Mouse (Mus musculus) hindbrain, embryonic 13.5 days (tissue): ENCODE data around the gene Hmgn5. TPM values are rescaled to one million over a fixed set of nuclear protein-coding genes. Genes with fewer than 3 reads are reported as not detected.

Source experiments
- ATAC-seq: fragments of 200-750 bp; cut with Nextera tagmentation; 2 replicates; pipeline ENCODE4 v1.8.0; 2017; ENCODE audit warnings: moderate TSS enrichment; ENCODE audit not compliant: low FRiP score
- H3K27ac ChIP-seq: fragments of 300-500 bp; sonication (generic); 2 replicates; pipeline ENCODE4 v1.5.1; 2015; ENCODE audit warnings: inconsistent platforms, mild to moderate bottlenecking, moderate library complexity
- H3K27me3 ChIP-seq: fragments of 300-500 bp; sonication (generic); 2 replicates; pipeline ENCODE4 v1.6.1; 2015; ENCODE audit warnings: mild to moderate bottlenecking, inconsistent platforms
- H3K36me3 ChIP-seq: fragments of 300-500 bp; sonication (generic); 2 replicates; pipeline ENCODE4 v1.6.1; 2015; ENCODE audit warnings: mild to moderate bottlenecking, inconsistent platforms
- H3K4me1 ChIP-seq: fragments of 300-500 bp; sonication (generic); replicated peaks from 2 replicates; pipeline ENCODE4 v1.6.1; 2015; ENCODE audit warnings: inconsistent platforms
- H3K4me2 ChIP-seq: fragments of 300-500 bp; sonication (generic); 2 replicates; pipeline ENCODE4 v1.6.1; 2015; ENCODE audit warnings: inconsistent platforms, mild to moderate bottlenecking, moderate library complexity
- H3K4me3 ChIP-seq: fragments of 300-500 bp; sonication (generic); 2 replicates; pipeline ENCODE4 v1.5.1; 2015; ENCODE audit warnings: mild to moderate bottlenecking, inconsistent platforms
- H3K9ac ChIP-seq: fragments of 300-500 bp; sonication (generic); 2 replicates; pipeline ENCODE4 v1.6.1; 2015; ENCODE audit warnings: mild to moderate bottlenecking, inconsistent platforms
- H3K9me3 ChIP-seq: fragments of 300-500 bp; sonication (generic); 2 replicates; pipeline ENCODE4 v1.6.1; 2016; ENCODE audit warnings: inconsistent platforms
- WGBS: fragments of 180-500 bp; shearing (Covaris S2); methylation state at CpG from one replicate; pipeline ENCODE4 v1.1.7; 2015; 5-methylcytosine and 5-hydroxymethylcytosine counted together
- polyA plus RNA-seq: library from polyadenylated mRNA; unstranded; fragments of >200 nt; fragmentation: Nextera tagmentation; extraction: Ambion mirVana; gene quantifications from 2 replicates; pipeline ENCODE4 v1.2.1, GENCODE M21; 2015

The Hmgn5 gene
- 13.8 and 15.4 TPM in 2 replicates for polyA plus RNA-seq

DNA sequence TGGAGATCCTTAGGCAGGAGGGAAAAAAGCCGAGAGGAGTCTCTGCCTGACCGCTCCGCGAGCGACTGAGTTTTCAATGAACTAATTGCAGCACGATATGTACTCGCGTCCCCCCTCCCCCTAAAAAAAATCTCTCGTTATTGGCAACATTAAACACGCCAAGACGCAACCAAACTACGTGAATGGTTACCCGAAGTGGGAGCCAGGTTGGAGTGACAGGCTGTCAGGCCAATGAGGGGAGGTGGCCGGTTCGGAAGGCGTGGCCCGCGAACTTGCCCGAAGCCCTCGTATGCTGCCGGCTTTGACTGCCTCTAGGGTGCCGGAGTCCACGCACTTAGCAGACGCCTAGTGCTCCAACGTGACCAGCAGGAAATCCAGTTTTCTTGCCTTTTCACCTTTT, at the start of gene Hmgn5:
TSS of gene Hmgn5 (minus strand) at position 122 of the 400 bp plus-strand sequence.
- no peaks in the 10 kb centered on the region for H3K36me3 ChIP-seq
- H3K9me3 ChIP-seq, result no peaks in the 10 kb centered on the region
- peak; percentile 98 for ATAC-seq
- H3K4me3 ChIP-seq, result peak within 1 kb of the TSS; percentile 46
- H3K27ac ChIP-seq, result peak within 1 kb of the TSS; percentile 55
- H3K4me1 ChIP-seq, result no peaks in the 10 kb centered on the region
- 22% methylated on average over 25 of the region's 25 CpGs for WGBS
- H3K27me3 ChIP-seq, result no peaks in the 10 kb centered on the region
- H3K9ac ChIP-seq, result peak within 1 kb of the TSS; percentile 29
- H3K4me2 ChIP-seq, result peak within 1 kb of the TSS; percentile 61

DNA sequence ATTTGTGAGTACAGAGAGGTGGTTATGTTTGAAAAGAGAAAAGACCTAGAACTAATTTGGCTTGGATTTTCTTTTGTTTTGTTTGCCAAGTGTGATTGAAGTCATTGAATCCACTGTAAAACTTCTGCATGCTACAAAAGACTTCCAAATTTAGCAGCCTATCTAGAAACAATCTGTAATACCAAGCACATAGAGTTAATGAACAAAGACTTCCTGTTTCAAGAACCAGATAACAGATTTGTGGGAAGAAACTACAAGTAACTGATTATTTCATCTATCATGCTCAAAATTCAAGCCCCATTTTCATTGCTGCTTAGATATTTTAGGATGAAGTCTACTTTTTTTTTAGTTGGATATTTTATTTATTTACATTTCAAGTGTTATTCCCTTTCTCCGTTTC, 34.6 kb upstream of the Hmgn5 start:
- Histone ChIP-seq H3K4me2 (no peak overlapping the region), H3K9ac (no peak overlapping the region), H3K4me3 (no peak overlapping the region), H3K27me3 (no peaks in the 10 kb centered on the region), H3K4me1 (no peaks in the 10 kb centered on the region), H3K36me3 (no peaks in the 10 kb centered on the region), H3K9me3 (no peaks in the 10 kb centered on the region), H3K27ac (no peak overlapping the region)
- no peak for ATAC-seq
- 77% methylated on average over 1 of the region's 1 CpGs for WGBS

GRCm38 (mm10) chrX:109026224-109026623, 13.0 kb upstream of the Hmgn5 start:
- H3K9ac ChIP-seq, result no peak overlapping the region
- WGBS, result 60% methylated on average over 1 of the region's 1 CpGs
- no peak overlapping the region for H3K4me2 ChIP-seq
- no peaks in the 10 kb centered on the region for H3K4me1 ChIP-seq
- no peaks in the 10 kb centered on the region for H3K9me3 ChIP-seq
- H3K36me3 ChIP-seq, result no peaks in the 10 kb centered on the region
- H3K27ac ChIP-seq, result no peak overlapping the region
- no peak for ATAC-seq
- no peaks in the 10 kb centered on the region for H3K27me3 ChIP-seq
- no peak overlapping the region for H3K4me3 ChIP-seq

- H3K4me2 ChIP-seq, result no peak overlapping the region
- no peak for ATAC-seq
- no peaks in the 10 kb centered on the region for H3K9me3 ChIP-seq
- 55% methylated on average over 2 of the region's 2 CpGs for WGBS
- H3K4me1 ChIP-seq, result no peaks in the 10 kb centered on the region
- no peak overlapping the region for H3K9ac ChIP-seq
- no peaks in the 10 kb centered on the region for H3K27me3 ChIP-seq
- no peak overlapping the region for H3K27ac ChIP-seq
- no peak overlapping the region for H3K4me3 ChIP-seq
- no peaks in the 10 kb centered on the region for H3K36me3 ChIP-seq
Observed at GRCm38 (mm10) chrX:109020858-109021257, 7.7 kb upstream of the Hmgn5 start.

DNA sequence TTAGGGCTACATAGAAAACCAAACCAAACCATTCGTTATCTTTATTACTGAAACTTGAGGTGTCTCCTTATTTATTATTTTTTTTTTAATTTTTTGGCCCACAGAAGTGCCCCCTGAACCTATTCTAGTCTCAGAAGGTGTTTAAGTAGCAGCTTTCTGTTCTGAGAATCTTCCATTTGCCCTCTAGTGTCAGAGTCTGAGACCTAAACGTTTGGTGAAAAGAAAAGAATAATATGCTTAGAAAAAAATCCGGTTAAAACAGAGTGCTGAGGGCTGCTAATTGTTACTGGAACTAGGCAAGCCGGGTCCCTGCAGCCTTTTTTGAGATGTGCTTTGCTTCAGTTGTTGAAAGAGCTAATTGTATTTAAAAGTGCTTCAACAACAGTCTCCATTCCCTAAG, 962 bp upstream of the Hmgn5 start:
- peak overlapping the region; percentile 61 for H3K4me2 ChIP-seq
- H3K4me1 ChIP-seq, result no peaks in the 10 kb centered on the region
- H3K27me3 ChIP-seq, result no peaks in the 10 kb centered on the region
- H3K27ac ChIP-seq, result no peak overlapping the region
- H3K4me3 ChIP-seq, result peak overlapping the region; percentile 46
- 30% methylated on average over 4 of the region's 4 CpGs for WGBS
- ATAC-seq, result no peak
- no peak overlapping the region for H3K9ac ChIP-seq
- no peaks in the 10 kb centered on the region for H3K9me3 ChIP-seq
- no peaks in the 10 kb centered on the region for H3K36me3 ChIP-seq

GRCm38 (mm10) chrX:109013686-109014085, 482 bp upstream of the Hmgn5 start:
- ATAC-seq, result peak; percentile 89
- H3K27me3 ChIP-seq, result no peaks in the 10 kb centered on the region
- H3K9ac ChIP-seq, result peak overlapping the region; percentile 24
- no peaks in the 10 kb centered on the region for H3K9me3 ChIP-seq
- H3K4me3 ChIP-seq, result peak overlapping the region; percentile 46
- 9% methylated on average over 17 of the region's 17 CpGs for WGBS
- H3K27ac ChIP-seq, result no peak overlapping the region
- H3K4me1 ChIP-seq, result no peaks in the 10 kb centered on the region
- H3K4me2 ChIP-seq, result peak overlapping the region; percentile 61
- no peaks in the 10 kb centered on the region for H3K36me3 ChIP-seq

- 14% methylated on average over 23 of the region's 23 CpGs for WGBS
- Histone ChIP-seq H3K27me3 (no peaks in the 10 kb centered on the region), H3K4me2 (peak overlapping the region; percentile 61), H3K4me1 (no peaks in the 10 kb centered on the region), H3K9me3 (no peaks in the 10 kb centered on the region), H3K4me3 (peak overlapping the region; percentile 46), H3K36me3 (no peaks in the 10 kb centered on the region), H3K9ac (peak overlapping the region; percentile 29; the same call in 1 of the 2 replicates), H3K27ac (peak overlapping the region; percentile 55)
- peak; percentile 85 for ATAC-seq
Observed at GRCm38 (mm10) chrX:109012371-109013031, 703 bp downstream of the Hmgn5 start.

- ATAC-seq, result no peak
- Histone ChIP-seq H3K27me3 (no peaks in the 10 kb centered on the region), H3K4me3 (peak overlapping the region; percentile 46), H3K4me1 (no peaks in the 10 kb centered on the region), H3K4me2 (peak overlapping the region; percentile 61), H3K36me3 (no peaks in the 10 kb centered on the region), H3K9me3 (no peaks in the 10 kb centered on the region), H3K27ac (no peak overlapping the region), H3K9ac (peak overlapping the region; percentile 53)
- WGBS, result 24% methylated on average over 13 of the region's 13 CpGs
Observed at GRCm38 (mm10) chrX:109011611-109012185, 1.5 kb downstream of the Hmgn5 start.

GRCm38 (mm10) chrX:109001277-109001676, 11.9 kb downstream of the Hmgn5 start:
- H3K27me3 ChIP-seq, result no peaks in the 10 kb centered on the region
- H3K9ac ChIP-seq, result no peak overlapping the region
- no peaks in the 10 kb centered on the region for H3K4me1 ChIP-seq
- H3K9me3 ChIP-seq, result no peaks in the 10 kb centered on the region
- no peak overlapping the region for H3K4me2 ChIP-seq
- no peak overlapping the region for H3K27ac ChIP-seq
- ATAC-seq, result no peak
- no peaks in the 10 kb centered on the region for H3K36me3 ChIP-seq
- no peak overlapping the region for H3K4me3 ChIP-seq
- WGBS, result 72% methylated on average over 4 of the region's 4 CpGs

Other genes starting within 250 kb of the Hmgn5 start
- 3.5 and 4.5 TPM in 2 replicates for gene Brwd3, start 179.0 kb downstream of the Hmgn5 start, polyA plus RNA-seq
- 224 and 230 TPM in 2 replicates for gene Sh3bgrl, start 82.0 kb upstream of the Hmgn5 start, polyA plus RNA-seq
- gene Gm6377, start 183.4 kb upstream of the Hmgn5 start, polyA plus RNA-seq, result 0.06 and 0.08 TPM in 2 replicates